Mouse (Mus musculus) C2C12 (cell line): ENCODE data around the gene Ctr9.

Experiments used
- CTCF ChIP-seq: IDR thresholded peaks from one replicate; pipeline ENCODE4 v1.5.1; 2011; ENCODE audit not compliant: control insufficient read depth, insufficient read depth, insufficient read length
- MYOG ChIP-seq: IDR thresholded peaks from one replicate; pipeline ENCODE4 v1.6.1; 2011; ENCODE audit not compliant: control insufficient read depth, insufficient read length; ENCODE audit errors: extremely low read depth
- USF1 ChIP-seq: IDR thresholded peaks from one replicate; pipeline ENCODE4 v1.6.1; 2011; ENCODE audit warnings: low read depth, mild to moderate bottlenecking, control low read depth, moderate library complexity

DNA sequence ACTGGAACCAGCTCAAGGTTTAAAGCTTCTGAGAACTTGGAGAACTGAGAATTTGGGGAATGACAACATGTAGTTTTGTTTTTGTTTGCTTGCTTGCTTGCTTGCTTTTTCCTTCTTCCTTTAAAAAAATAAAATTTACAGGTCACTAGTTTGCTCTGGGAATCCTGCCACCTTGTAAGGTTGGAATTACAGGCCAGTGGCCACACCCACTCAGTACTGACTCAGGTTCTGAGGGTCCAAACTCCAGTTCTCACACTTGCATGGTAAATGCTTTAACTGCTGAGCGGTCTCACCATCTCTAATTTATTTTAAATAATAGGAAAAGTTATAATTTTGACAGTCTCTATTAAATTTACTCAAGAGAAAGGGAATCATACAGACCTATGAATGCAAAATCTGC is 69.4 kb downstream of the Ctr9 start:
- TF ChIP-seq CTCF (no peak), MYOG (no peak), USF1 (no peak)
